Mouse (Mus musculus) liver, adult 2 months (tissue): Measurements from ENCODE around the gene Hist1h2bj.

Source experiments
- CTCF ChIP-seq: fragments of 200-500 bp; IDR thresholded peaks from 2 replicates; pipeline ENCODE4 v1.5.1; 2011; ENCODE audit warnings: low read depth, low read length, control low read depth
- POLR2A ChIP-seq: fragments of 200-500 bp; IDR thresholded peaks from 2 replicates; pipeline ENCODE4 v1.6.1; 2011; ENCODE audit warnings: low read length, control low read depth; ENCODE audit not compliant: insufficient read depth; ENCODE audit errors: extremely low read depth

GRCm38 (mm10) chr13:22021581-22021980, 21.4 kb upstream of the Hist1h2bj start:
- TF ChIP-seq POLR2A, result no peak
- no peak for TF ChIP-seq CTCF
